ENCODE assay signal across 8 mouse cellular contexts in genomic region chr5:73489915-73490314, GRCm38 (mm10). TPM values are rescaled to one million over a fixed set of nuclear protein-coding genes. Genes with fewer than 3 reads are reported as not detected.
DNase-seq lines count a peak whose midpoint lies in the region; TF ChIP-seq lines count a peak whose summit lies in the region.

No protein-coding gene starts in this region.

- H3K9me3 ChIP-seq in hindbrain, embryonic 10.5 days = no peaks in the 10 kb centered on the region

- peak; percentile 27 for DNase-seq in adrenal gland, postnatal 10 days
- no peak for DNase-seq in adrenal gland, adult 8-10 months
- DNase-seq in thymus, adult 2 months = peak; percentile 6
- no peak for DNase-seq in thymus, postnatal 0 days (ENCODE audit: low spot score)
- DNase-seq in hindbrain, embryonic 10.5 days (ENCODE audit: low spot score) = peak; percentile 52
- DNase-seq in layer of hippocampus, adult 18-20 months (ENCODE audit: low spot score in 2 of 2) = no peak
- DNase-seq in gastrocnemius, postnatal 25 days = no peak

- no peak for TF ChIP-seq POLR2A in thymus, adult 2 months (IDR thresholded peaks at IDR 0.05; ENCODE audit: control insufficient read depth, extremely low read depth, insufficient read depth, low read length, poor library complexity)

- H3K4me1 ChIP-seq in thymus, adult 2 months (replicated peaks; ENCODE audit: control insufficient read depth, insufficient read depth, low read length) = peaks cover 7% of the 10 kb centered on the region
- peaks cover 25% of the 10 kb centered on the region for H3K4me1 ChIP-seq in hindbrain, embryonic 10.5 days (replicated peaks)

- peak overlapping the region; percentile 52; the same call in 1 of the 2 replicates for H3K4me3 ChIP-seq in thymus, adult 2 months (ENCODE audit: control insufficient read depth, insufficient read depth, low read length)
- H3K4me3 ChIP-seq in hindbrain, embryonic 10.5 days = peak overlapping the region; percentile 97
- peak overlapping the region; percentile 44 for H3K4me3 ChIP-seq in macrophage (ENCODE audit: inconsistent target)

- TF ChIP-seq CTCF in thymus, adult 2 months (IDR thresholded peaks at IDR 0.05; ENCODE audit: borderline replicate concordance, control insufficient read depth, extremely low read depth, insufficient read depth, low read length, poor library complexity) = no peak

- no peaks in the 10 kb centered on the region; the same call in 1 of the 2 replicates for H3K27me3 ChIP-seq in thymus, adult 2 months (ENCODE audit: control insufficient read depth, insufficient read depth, low read length)
- H3K27me3 ChIP-seq in hindbrain, embryonic 10.5 days (ENCODE audit: insufficient read depth, poor library complexity, severe bottlenecking) = no peaks in the 10 kb centered on the region

- H3K36me3 ChIP-seq in thymus, adult 2 months (ENCODE audit: control insufficient read depth, insufficient read depth, low read length) = no peaks in the 10 kb centered on the region
- no peaks in the 10 kb centered on the region for H3K36me3 ChIP-seq in hindbrain, embryonic 10.5 days
- no peaks in the 10 kb centered on the region for H3K36me3 ChIP-seq in macrophage (ENCODE audit: inconsistent target)

- WGBS in thymus, adult 2 months = 10% methylated on average over 14 of the region's 14 CpGs
- 7% methylated on average over 14 of the region's 14 CpGs for WGBS in hindbrain, embryonic 10.5 days
- WGBS in macrophage (ENCODE audit: missing documents) = 13% methylated on average over 14 of the region's 14 CpGs

- H3K27ac ChIP-seq in thymus, adult 2 months (ENCODE audit: control insufficient read depth, insufficient read depth, low read length) = no peak overlapping the region
- H3K27ac ChIP-seq in hindbrain, embryonic 10.5 days = peak overlapping the region; percentile 95
- H3K27ac ChIP-seq in macrophage = no peak overlapping the region

- no peaks in the 10 kb centered on the region for H3K79me2 ChIP-seq in macrophage (ENCODE audit: inconsistent target)

RNA-seq across cellular contexts. Expression of gene Dcun1d4, which starts 9.1 kb away (rescaled TPM):
- 10 to 100 TPM; 27.9 to 32.0 TPM for total RNA-seq in adrenal gland, postnatal 10 days (2021)
- total RNA-seq in adrenal gland, adult 8-10 months (2022) = 10 to 100 TPM; 35.7 to 57.0 (median 46.4) TPM
- 2.9 and 3.9 TPM in 2 replicates for polyA plus RNA-seq in thymus, adult 2 months (2012; rRNA removed)
- polyA plus RNA-seq in thymus, postnatal 0 days (2015; fragmentation: Nextera tagmentation; extraction: Ambion mirVana) = 5.9 and 8.8 TPM in 2 replicates
- polyA plus RNA-seq in hindbrain, embryonic 10.5 days (2016; fragmentation: Nextera tagmentation; extraction: Ambion mirVana) = 45.7 and 46.9 TPM in 2 replicates
- 10 to 100 TPM in 14 of 26 experiments, 1 to 10 TPM in 12; 2.2 to 28.2 (median 10.2) TPM for total RNA-seq in macrophage (2018; cell fraction: chromatin; rRNA removed)
- total RNA-seq in macrophage (2018; cell fraction: cytosol; rRNA removed) = 10 to 100 TPM in 1 of 26 experiments, 1 to 10 TPM in 25; 2.3 to 10.5 (median 3.7) TPM
- 10 to 100 TPM in 5 of 26 experiments, 1 to 10 TPM in 21; 2.2 to 15.1 (median 5.6) TPM for total RNA-seq in macrophage (2018; cell fraction: nucleus; rRNA removed)
- polyA plus RNA-seq in macrophage (2018) = 3.2 to 4.7 TPM (median 4.0 TPM) in 3 replicates
- total RNA-seq in layer of hippocampus, adult 18-20 months (2021) = 100 to 1,000 TPM; 120 to 121 TPM
- total RNA-seq in gastrocnemius, postnatal 25 days (2021) = 1 to 10 TPM; 8.1 to 9.0 TPM

Comparison
In these comparisons a context has a peak if more than half of its experiments do, and no peak if none do; other contexts are left out.
1. DNase-seq: peak in adrenal gland, postnatal 10 days (single experiment), thymus, adult 2 months (single experiment) and hindbrain, embryonic 10.5 days (single experiment); none in adrenal gland, adult 8-10 months (single experiment), thymus, postnatal 0 days (single experiment), layer of hippocampus, adult 18-20 months (0 of 2) and gastrocnemius, postnatal 25 days (single experiment).
2. H3K4me3 ChIP-seq: peak in every context shown above with its lines; median percentile 97 in hindbrain, embryonic 10.5 days; 52 in thymus, adult 2 months; 44 in macrophage.